Mouse (Mus musculus) olfactory bulb, adult 2 months (tissue): ENCODE results near the gene Psme3.

ENCODE experiments used
- CTCF ChIP-seq: fragments of 200-500 bp; IDR thresholded peaks from 2 replicates; pipeline ENCODE4 v1.5.1; 2012; ENCODE audit warnings: low read depth, mild to moderate bottlenecking, low read length, moderate library complexity; ENCODE audit not compliant: insufficient read depth
- POLR2A ChIP-seq: fragments of 200-500 bp; IDR thresholded peaks from 2 replicates; pipeline ENCODE4 v1.6.1; 2012; ENCODE audit warnings: mild to moderate bottlenecking, low read depth, low read length, moderate library complexity; ENCODE audit not compliant: insufficient read depth

GRCm38 (mm10) chr11:101315082-101315650 is 847 bp upstream of the Psme3 start:
- no peak for TF ChIP-seq CTCF
- TF ChIP-seq POLR2A: no peak
